Mouse (Mus musculus): ENCODE measurements around the gene Cep164.
"Not testable (repeated sequence)": the region's sequence is repeated elsewhere in the genome, so short reads cannot be mapped to it uniquely, and the experiment has no call there.

Cep164 gene

DNA sequence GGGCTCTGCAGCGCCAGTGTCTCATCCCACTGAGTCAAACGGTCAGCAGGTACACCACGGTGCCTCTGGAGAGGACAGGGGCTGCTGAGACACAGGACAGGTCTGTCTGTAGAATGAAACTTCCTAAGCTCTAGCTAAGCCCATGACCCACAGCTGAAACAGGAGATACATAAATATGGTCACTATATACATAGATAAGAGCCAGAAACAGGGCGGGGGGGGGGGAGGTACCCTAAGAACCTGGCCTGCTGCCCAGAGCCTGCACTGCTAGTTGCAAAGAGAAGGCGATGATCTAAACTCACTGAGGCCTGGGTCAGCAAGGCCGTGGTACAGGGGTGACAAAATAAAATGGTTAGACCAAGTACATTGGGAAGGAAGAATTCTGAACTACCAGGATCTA, 40.9 kb downstream of the Cep164 start:
- no peak for DNase-seq (ENCODE audit: low spot score)

DNA sequence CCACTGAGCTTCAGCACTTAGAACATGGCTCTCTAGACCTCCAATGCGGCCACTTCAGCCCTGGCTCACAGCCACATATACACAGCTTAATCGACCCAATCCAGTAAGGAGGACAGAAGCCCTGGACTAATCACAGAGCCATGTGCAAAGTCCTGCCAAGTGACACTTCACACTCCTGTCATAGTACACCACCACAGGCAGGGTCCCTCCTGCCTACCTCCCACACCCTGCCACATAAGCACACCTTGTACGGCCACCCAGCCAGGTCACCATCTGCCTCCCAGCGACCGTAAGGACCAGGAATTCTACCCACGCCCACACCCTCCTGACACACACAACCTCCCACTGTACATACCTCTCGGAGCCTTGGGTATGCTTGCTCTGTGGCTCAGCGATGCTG, 41.4 kb downstream of the Cep164 start:
- no peak for DNase-seq (ENCODE audit: low spot score)

DNA sequence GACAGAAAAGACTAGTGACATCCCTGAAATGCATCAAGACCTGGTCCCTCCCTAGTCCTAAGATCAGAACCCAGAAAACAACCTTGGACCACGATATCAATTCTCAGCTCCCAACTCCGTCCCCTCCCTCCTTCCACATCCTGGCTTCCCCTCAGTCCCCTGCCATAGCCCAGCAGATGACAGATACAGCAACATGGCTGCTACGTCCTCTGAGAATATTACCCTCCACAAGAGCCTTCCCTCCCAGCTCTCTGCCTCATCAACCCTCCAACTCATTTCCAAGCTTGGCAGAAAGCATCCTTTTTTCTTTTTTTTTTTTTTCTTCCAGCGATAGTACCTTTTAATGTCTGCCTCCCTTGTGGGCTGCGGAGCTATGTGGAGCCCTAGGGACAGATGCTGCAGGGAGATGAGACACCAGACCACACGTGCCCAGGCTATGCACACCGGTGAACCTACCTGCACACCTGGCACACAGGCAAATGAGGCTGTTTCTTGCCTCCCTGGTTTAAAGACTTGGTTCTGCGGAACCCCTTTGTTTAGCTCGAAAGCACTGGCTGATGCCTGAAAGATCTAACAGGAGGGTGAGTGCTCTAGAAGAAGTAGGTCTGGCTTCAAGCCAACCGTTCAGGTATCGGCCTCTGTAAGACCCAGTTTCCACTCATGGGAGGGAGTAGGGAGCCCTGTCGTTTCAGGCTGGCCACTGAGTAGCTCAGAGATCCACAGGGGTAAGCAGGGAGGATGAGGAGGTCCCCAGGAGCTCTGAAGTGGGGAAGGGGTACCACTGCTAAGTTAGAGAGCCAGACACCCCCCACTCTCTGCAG, 45.0 kb downstream of the Cep164 start:
- DNase-seq (ENCODE audit: low spot score), result no peak

DNA sequence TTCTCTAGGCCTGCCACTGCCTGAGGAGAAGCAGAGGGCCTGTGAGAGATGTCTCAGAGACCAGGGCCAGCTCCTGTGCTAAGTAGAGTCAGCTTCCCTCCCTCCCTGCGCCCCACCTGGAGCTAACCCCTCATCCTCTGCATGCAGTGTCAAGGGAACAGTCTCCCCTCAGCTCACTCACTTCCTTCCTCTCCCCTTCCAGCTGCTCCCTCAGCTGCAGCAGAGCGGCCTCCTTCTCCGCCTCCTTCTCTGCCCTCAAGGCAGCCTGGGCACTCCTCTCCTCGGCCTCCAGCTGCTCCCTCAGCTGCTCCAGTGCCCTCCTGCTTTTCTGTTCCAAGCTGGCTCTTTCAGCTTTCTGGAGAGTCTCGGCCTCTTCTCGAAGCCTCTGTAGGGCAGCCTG, 49.3 kb downstream of the Cep164 start:
- DNase-seq (ENCODE audit: low spot score), result no peak

DNA sequence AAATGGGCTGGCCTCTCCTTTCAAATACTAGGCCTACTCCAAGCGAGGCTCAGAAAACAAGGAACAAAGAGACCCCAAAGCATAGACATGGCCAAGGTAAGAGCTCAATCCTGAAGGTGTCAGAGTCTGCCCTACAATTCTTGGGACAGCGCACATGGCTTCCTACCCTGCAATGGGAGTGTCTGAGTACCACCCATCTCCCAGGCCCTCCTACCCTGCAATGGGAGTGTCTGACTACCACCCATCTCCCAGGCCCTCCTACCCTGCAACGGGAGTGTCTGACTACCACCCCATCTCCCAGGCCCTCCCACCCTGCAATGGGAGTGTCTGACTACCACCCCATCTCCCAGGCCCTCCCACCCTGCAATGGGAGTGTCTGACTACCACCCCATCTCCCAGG, 52.3 kb downstream of the Cep164 start:
- not testable (repeated sequence) for DNase-seq (ENCODE audit: low spot score)

DNA sequence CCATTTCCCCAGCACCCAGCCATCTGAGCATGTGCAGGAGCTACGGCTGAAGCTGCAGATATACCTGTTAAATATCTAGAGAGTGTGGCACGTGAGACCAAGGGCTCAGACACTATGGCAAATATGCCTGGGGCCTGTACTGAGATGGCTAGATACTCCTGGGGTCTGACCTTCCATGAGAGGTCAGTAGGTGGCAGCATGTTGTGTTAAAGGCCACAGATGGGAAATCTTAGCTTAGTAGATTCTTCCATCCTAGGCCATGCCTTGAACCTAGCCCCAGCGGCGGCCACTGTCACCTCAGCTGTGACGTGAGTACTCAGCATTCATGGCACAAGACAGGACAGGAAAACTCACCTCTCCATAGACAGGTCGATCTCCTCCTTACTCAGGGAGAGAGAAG, 54.4 kb downstream of the Cep164 start:
- no peak for DNase-seq (ENCODE audit: low spot score)

DNA sequence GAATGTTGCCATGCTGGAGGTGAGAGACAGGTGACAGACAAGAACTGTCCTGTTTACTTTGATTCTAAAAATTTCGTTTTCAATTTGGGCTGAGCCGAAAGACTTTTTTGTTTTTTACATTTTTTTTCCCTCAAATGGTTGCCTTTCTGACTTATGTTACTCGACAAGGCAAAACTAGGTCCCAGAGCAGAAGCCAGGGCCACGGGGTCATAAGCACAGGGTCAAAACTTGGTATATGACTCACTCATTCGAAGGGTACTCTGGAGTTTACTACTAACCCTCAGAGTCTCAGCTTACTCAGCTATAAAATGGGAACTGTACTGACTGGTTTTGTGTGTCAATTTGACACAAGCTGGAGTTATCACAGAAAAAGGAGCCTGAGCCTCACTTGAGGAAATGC, 58.9 kb downstream of the Cep164 start:
- no peak for DNase-seq (ENCODE audit: low spot score)

DNA sequence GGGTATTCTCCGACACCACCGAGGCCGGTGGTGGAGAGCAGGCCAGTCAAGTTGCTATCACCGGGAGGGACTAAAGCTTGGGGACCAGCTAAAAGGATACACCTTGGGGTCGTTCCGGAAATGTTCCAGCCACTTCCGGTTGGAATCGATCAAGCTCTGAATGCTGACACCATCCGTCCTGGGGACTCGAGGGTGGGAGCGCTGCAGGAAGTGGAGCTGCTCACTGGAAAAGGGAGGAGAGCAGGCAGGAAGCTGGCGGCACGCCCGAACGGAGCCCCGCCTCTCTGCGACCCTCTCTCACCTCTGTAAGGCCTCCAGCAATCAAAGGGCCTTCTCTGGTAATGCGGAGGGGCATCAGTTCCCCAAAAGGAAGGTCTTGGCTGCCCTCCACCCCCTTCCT, 60.1 kb downstream of the Cep164 start:
- DNase-seq (ENCODE audit: low spot score), result no peak

DNA sequence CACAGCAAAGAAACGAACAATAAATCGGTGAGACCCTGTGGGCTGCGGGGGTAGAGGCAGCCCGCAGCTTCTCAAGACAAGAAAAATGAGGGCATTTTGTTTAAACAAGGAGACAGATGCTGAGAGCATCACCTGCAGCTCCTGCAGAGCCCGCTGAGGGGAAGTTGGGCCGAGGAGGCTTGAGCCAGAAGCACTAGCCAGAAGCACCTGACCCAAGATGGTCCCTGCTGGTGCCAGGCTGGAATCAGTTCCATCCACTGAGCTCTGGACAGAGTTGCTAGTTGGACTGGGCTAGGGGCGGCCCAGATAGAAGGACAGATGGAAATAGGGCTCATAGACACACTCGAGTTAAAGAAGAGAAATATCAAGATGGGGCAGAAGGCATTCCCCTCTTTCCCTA, 61.3 kb downstream of the Cep164 start:
- DNase-seq (ENCODE audit: low spot score), result no peak

DNA sequence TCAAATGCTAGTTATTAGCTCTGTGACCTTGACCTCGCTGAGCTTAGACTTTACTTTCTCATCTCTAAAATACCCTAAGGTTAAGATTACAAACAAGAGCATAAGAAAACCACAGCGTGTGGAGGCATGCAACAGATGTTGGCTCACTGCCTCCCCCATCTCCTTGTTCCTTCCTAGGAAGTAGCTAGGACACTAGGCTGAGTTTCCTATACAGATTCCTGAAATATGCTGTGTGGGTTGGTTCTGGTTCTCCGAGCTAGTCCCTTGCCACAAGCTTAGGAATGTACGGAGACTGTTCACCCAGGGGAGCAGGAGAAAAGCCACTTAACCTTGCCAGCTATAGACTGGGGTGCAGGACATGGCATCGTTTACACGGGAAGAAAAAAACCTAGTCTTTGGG, 62.3 kb downstream of the Cep164 start:
- DNase-seq (ENCODE audit: low spot score), result no peak

DNA sequence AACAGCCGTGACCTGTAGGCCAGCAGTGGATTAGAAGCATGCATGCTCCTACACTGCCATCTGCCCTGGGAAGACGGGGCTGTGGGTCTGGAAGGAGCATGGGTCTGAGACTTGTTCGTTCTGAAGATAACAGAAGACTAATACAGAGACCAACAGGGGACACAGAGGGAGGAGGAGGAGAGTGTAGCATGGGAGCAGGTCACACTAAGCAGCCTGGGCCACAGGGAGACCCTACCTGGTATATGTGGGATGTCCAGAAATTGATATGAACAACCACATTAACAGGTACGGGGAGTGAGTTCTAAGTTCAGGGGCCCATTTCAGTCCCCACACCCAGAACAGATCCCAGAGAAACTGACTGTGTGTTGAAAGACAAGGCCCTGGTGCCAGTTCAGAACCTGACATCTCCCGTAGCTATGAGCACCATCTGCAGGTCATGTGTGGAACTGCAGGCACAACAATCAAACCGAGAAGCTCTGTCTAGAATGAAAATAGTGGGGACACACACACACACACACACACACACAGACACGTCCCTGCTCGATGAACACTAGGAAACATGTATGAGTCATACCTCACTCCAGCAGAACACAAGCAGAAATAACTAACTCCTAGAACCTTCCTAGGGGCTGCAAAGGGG, 73.9 kb downstream of the Cep164 start:
- no peak for DNase-seq (ENCODE audit: low spot score)

DNA sequence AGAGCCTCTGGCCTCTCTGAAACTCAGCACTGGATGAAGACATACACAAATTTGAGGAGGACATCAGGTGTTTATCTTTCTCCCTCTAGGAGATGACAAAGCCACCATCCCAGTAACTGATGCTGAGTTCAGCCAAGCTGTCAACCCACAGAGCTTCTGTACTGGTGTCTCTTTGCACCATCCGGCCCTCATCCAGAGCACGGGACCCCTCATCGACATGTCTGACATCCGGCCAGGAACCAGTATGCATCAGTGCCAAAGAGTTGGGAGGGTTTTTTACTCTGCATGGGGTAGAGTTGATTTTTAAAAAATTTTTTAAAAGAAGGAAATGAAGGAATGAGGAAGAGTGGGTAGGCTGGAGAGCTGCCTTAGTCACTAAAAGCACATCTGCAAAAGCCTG, 78.6 kb downstream of the Cep164 start:
- DNase-seq (ENCODE audit: low spot score), result no peak

DNA sequence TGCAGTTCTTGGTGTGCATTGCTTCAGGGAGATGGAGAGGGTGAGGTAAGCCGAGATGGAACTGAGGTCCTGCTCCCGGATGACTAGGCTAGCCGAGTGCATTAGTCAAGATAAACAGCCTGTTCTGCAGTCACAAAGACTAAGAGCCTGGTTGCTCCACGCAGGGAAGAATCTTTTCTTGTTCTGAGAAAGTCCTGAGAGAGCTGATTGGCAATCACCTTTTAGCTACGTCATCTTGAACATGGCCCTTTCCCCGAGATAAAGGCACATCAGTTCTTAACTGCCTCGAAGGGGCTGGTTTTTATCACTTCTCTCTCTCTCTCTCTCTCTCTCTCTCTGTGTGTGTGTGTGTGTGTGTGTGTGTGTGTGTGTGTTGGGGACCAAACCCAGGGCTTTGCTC, 83.0 kb downstream of the Cep164 start:
- no peak for DNase-seq (ENCODE audit: low spot score)

DNA sequence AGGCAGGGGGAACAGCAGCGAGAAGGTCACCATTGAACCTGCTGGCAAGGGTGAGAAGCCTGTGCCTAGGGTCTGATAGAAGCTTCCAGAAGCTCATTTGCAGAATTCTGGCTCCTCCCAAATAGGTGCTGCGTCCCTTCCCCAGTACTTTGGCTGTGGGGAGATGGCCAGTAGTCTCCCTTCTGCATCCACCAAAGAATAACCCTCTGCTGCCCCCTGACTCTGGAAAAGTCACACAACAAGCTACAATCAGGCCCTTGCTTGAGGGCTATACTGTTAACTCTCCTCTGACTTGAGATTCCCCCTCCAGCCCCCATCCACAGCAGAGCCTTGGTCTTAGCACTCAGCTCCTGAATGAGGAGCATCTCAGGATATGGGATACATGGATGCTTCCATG, 87.9 kb downstream of the Cep164 start:
- no peak for DNase-seq (ENCODE audit: low spot score)

DNA sequence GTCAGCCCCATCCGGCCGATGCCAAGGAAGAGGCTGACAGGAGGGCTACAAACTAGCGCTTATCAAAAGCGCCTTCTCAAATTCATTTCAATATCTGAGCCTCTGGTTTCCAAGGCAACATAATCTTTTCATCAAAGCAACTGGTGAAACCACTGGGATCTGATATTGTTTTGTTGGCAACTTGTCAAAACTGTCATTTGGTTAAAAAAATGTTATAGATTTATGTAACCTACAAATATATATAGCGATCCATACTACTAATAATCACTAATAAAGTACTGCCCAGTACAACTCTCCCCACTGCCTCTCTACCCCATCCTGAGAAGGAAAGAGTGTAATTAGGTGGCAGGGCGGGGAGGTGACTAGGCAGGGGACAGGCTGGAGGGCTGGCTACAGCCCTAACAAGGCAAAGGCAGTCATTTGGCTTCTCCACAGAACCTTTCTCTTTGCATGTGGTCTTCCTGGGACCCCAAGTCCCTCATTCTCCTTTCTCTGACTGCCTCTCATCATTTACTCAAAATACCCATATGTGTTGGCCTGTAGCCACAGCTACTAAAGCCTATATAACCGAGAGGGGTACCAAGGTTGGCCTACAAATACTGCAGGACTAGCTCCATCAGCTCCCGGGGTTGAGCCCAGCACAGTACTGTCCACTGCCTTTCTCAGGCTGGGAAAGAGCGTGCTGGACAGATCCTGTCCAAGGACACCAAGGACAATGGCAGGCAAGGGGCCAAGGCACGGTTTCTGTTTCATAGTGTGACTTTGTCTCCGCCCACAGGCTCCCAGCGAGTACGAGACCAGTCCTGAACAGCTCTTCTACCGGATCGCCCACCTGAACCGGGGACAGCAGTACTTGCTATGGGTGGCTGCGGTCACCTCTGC, 88.5 kb downstream of the Cep164 start:
- DNase-seq (ENCODE audit: low spot score), result no peak

DNA sequence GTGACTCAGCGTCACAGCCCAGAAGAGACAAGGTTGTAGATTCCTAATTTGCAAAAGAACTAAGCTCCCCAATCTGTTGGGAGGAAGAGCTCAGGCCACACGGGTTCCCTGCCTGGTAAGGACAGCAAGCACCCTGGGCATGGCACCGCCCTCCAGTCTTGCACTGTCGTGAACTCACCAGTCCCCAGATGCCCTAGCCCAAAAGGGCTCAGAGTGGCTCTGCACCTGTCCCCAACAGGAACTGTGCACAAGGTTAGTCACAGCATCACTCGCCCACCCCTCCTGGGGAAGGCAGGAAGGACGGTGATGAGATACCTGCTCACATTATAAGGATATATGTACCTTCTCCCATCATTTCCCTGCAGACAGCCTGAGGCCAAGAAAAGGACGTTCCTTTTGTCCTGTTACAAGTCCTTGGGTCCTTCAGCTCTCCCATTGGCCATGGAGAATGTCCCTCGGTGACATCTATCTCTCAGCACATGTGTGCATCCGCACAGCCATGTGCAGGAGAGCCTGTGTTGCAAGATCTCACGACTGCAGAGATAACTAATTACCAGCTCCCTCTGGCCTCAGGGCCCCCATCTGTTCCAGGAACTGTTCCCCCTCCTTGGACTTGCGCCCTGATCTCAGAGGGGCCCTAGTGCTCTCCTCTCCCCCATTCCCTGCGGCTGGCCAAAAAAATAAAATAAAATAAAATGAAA, 89.3 kb downstream of the Cep164 start:
- no peak for DNase-seq (ENCODE audit: low spot score)

DNA sequence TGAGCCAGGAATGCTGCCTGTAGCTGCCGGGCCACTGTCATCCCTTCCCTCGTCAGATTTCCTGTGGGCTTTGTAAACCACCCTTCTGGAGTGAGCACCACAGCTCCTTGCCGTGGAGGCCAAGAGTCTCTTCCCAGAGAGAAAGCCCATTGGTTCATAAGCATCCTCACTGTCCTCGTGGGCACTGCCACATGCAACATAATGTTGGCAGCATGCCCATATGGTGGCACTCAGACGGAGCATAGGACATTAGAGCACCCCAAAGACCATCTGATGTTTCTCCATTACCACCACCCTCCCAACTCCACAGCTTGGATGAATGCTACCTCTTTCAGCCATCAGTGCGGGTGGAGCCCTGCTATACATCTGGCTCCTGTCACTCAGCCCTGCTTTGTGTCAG, 95.2 kb downstream of the Cep164 start:
- no peak for DNase-seq (ENCODE audit: low spot score)

DNA sequence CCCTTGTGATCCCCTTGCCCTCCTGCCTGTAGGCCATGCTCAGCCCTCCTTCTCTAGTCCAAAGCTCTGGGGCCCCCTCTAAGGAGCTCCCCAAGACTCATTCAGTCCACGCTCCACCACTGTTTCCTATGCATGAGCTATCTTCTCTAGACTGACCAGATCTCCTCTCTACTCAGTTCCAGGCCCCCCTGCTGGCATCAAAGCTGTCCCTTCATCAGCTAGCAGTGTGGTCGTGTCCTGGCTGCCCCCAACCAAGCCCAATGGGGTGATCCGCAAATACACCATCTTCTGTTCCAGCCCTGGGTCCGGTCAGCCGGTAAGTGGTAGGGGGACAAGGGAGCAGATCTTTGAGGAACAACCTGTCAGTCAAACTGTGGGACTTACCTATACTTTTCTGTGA, 96.6 kb downstream of the Cep164 start:
- DNase-seq (ENCODE audit: low spot score), result no peak

DNA sequence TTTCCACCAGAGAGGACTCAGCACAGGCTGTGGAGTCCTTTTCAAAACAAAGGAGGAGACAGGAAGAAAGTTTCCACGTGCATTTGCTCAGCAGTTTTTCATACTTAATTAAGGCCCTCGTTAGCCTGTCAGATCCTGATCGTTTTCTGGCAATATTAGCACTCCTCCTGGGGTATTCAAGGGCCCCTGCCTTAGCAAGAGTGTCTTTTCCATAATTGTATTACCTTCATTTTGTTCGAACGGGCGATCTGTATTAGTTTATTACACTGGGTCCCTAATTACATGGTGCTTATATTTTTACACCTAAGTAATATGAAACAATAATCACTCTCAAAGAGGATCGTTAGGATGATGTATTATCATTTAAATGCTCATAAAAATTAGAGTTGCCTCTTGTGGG, 108.5 kb downstream of the Cep164 start:
- no peak for DNase-seq (ENCODE audit: low spot score)

Measured in spleen, adult 12 weeks (tissue).